28 mouse cellular contexts compared by ENCODE assay signal in the genomic region with DNA sequence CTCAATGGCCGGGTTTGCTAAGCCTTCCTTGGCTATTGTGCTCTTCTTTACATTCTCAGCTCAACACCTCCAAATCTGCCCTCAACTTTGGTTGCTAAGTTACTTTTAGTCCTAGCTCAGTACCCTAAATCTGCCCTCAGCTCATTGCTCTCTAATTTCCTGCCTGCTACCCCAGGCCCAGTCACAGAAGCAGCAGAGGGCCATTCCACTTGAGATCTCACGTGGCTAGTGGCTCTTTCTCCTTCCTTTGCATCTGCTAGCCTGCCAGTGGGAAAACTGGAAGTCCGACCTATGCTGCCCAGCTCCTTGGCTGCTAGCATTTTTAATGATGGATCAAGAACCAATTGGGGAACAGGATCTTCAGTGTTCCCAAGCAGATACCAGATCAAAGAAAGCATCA.
DNase-seq lines count a peak whose midpoint lies in the region; ATAC-seq lines count a peak whose summit lies in the region.
"Had no signal": no experiment of that assay in that cellular context is flagged by ENCODE, and none has a peak within 500 bp of the region (broad histone marks: within the 10 kb centered on the region; RNA-seq: fewer than 3 reads in every experiment).

No protein-coding gene starts in this region.

- no peaks in the 10 kb centered on the region for H3K9me3 ChIP-seq in midbrain, embryonic 10.5 days (replicated peaks)
- H3K9me3 ChIP-seq in midbrain, embryonic 16.5 days (replicated peaks; ENCODE audit: control insufficient read depth, low read length, poor library complexity, severe bottlenecking), result no peaks in the 10 kb centered on the region
- H3K9me3 ChIP-seq in limb, embryonic 10.5 days (replicated peaks), result no peaks in the 10 kb centered on the region
- H3K9me3 ChIP-seq: embryonic facial prominence, embryonic 13.5 days; hindbrain, embryonic 12.5 days; neural tube, embryonic 13.5 days had no signal

- 20% methylated on average over 3 of the region's 3 CpGs for WGBS in midbrain, embryonic 10.5 days
- WGBS in midbrain, embryonic 16.5 days, result 16% methylated on average over 3 of the region's 3 CpGs
- WGBS in limb, embryonic 10.5 days, result 23% methylated on average over 3 of the region's 3 CpGs

- DNase-seq in midbrain, embryonic 10.5 days (ENCODE audit: low spot score), result peak; percentile 33
- peak; percentile 47 for DNase-seq in CD4-positive, CD25-positive, alpha-beta regulatory T cell, adult 2 months (ENCODE audit: low read depth, low spot score)
- peak; percentile 17 for DNase-seq in embryo, embryonic 11 days
- peak; percentile 47 for DNase-seq in limb, embryonic 10.5 days (ENCODE audit: low spot score)
- DNase-seq in layer of hippocampus, adult 8-10 months (ENCODE audit: low spot score in 2 of 2), result no peak
- no peak for DNase-seq in ovary, adult 18-20 months (ENCODE audit: low spot score)
- no peak for DNase-seq in heart, adult 18-20 months
- DNase-seq: adrenal gland, adult 8-10 months; cerebellum, adult 9-10 months; forebrain, postnatal 0 days; gastrocnemius, postnatal 14 days; heart, adult 11 months; heart, postnatal 36 days; kidney, adult 8-10 months; kidney, postnatal 10 days; lung, adult 2 months; lung, postnatal 10 days; thymus, postnatal 4 days had no signal

- H3K27ac ChIP-seq in midbrain, embryonic 10.5 days (replicated peaks), result peak overlapping the region; percentile 23; the same call in 1 of the 2 replicates
- no peak overlapping the region for H3K27ac ChIP-seq in midbrain, embryonic 16.5 days (ENCODE audit: low read length)
- peak overlapping the region; percentile 73 for H3K27ac ChIP-seq in limb, embryonic 10.5 days
- H3K27ac ChIP-seq: embryonic facial prominence, embryonic 13.5 days; hindbrain, embryonic 12.5 days; hindbrain, postnatal 0 days; liver, embryonic 14.5 days; neural tube, embryonic 13.5 days had no signal

- ATAC-seq in midbrain, embryonic 16.5 days, result no peak
- ATAC-seq: forebrain, postnatal 0 days; hindbrain, postnatal 0 days; intestine, embryonic 16.5 days had no signal

- H3K4me2 ChIP-seq in midbrain, embryonic 16.5 days (ENCODE audit: low read length), result no peak overlapping the region
- H3K4me2 ChIP-seq: embryonic facial prominence, embryonic 13.5 days; heart, embryonic 11.5 days; hindbrain, embryonic 12.5 days; neural tube, embryonic 13.5 days had no signal

- H3K4me3 ChIP-seq in midbrain, embryonic 10.5 days, result no peak overlapping the region
- H3K4me3 ChIP-seq in midbrain, embryonic 16.5 days (ENCODE audit: low read depth, low read length), result no peak overlapping the region
- H3K4me3 ChIP-seq in limb, embryonic 10.5 days, result no peak overlapping the region
- H3K4me3 ChIP-seq: embryonic facial prominence, embryonic 13.5 days; hindbrain, embryonic 12.5 days; myocyte; neural tube, embryonic 13.5 days had no signal

- peaks cover 24% of the 10 kb centered on the region for H3K27me3 ChIP-seq in midbrain, embryonic 10.5 days (ENCODE audit: low read depth, poor library complexity, severe bottlenecking)
- no peaks in the 10 kb centered on the region for H3K27me3 ChIP-seq in midbrain, embryonic 16.5 days (ENCODE audit: control insufficient read depth, insufficient read depth, low read depth, low read length)
- H3K27me3 ChIP-seq in limb, embryonic 10.5 days (ENCODE audit: low read depth, poor library complexity, severe bottlenecking), result no peaks in the 10 kb centered on the region
- H3K27me3 ChIP-seq: CH12.LX; embryonic facial prominence, embryonic 13.5 days; hindbrain, embryonic 12.5 days had no signal

- H3K36me3 ChIP-seq in midbrain, embryonic 10.5 days, result no peaks in the 10 kb centered on the region
- no peaks in the 10 kb centered on the region for H3K36me3 ChIP-seq in midbrain, embryonic 16.5 days (ENCODE audit: control insufficient read depth, insufficient read depth, low read length)
- H3K36me3 ChIP-seq in limb, embryonic 10.5 days, result no peaks in the 10 kb centered on the region
- H3K36me3 ChIP-seq: embryonic facial prominence, embryonic 13.5 days; hindbrain, embryonic 12.5 days; neural tube, embryonic 13.5 days had no signal

- H3K9ac ChIP-seq in midbrain, embryonic 16.5 days (ENCODE audit: low read depth, low read length), result no peak overlapping the region
- H3K9ac ChIP-seq: embryonic facial prominence, embryonic 13.5 days; forebrain, postnatal 0 days; hindbrain, embryonic 12.5 days; liver, embryonic 14.5 days; neural tube, embryonic 13.5 days had no signal

- peaks cover 41% of the 10 kb centered on the region for H3K4me1 ChIP-seq in midbrain, embryonic 10.5 days
- peaks cover 3% of the 10 kb centered on the region for H3K4me1 ChIP-seq in midbrain, embryonic 16.5 days (ENCODE audit: control insufficient read depth, insufficient read depth, low read length)
- H3K4me1 ChIP-seq in limb, embryonic 10.5 days, result peaks cover 56% of the 10 kb centered on the region

Comparison
In these comparisons a context has a peak if more than half of its experiments do, and no peak if none do; other contexts are left out.
1. DNase-seq: peak in midbrain, embryonic 10.5 days (single experiment), CD4-positive, CD25-positive, alpha-beta regulatory T cell, adult 2 months (single experiment), embryo, embryonic 11 days (single experiment) and limb, embryonic 10.5 days (single experiment); none in layer of hippocampus, adult 8-10 months (0 of 2), ovary, adult 18-20 months (single experiment) and heart, adult 18-20 months (0 of 2).